Mouse (Mus musculus): ENCODE results near the gene Lrrc71.

The Lrrc71 gene

GRCm38 (mm10) chr3:87763683-87764289 lies 15.4 kb upstream of the Lrrc71 start:
- peak; percentile 64 to 68 for DNase-seq (ENCODE audit: low spot score in 2 of 2)

DNA sequence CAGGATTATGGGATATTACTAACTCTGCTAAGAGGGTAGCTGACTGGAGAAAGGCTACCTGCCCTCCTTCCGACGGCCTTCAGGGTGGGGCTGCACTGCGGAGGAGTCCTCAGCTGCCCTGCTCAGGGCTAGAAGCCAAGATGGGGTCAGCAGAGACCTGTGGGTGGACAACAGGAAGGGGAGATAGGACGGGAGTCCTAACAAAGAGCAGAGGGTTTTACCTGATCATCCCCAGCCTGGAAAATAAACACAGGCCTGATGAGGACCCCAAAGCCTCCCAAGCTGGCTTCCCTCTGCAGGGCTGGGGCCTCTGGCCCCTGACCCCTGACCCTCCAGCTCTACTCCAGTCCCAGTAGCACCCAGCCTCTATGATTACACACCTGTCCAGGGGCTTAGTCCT lies 14.8 kb upstream of the Lrrc71 start:
- no peak for DNase-seq (ENCODE audit: low spot score in 2 of 2)

DNA sequence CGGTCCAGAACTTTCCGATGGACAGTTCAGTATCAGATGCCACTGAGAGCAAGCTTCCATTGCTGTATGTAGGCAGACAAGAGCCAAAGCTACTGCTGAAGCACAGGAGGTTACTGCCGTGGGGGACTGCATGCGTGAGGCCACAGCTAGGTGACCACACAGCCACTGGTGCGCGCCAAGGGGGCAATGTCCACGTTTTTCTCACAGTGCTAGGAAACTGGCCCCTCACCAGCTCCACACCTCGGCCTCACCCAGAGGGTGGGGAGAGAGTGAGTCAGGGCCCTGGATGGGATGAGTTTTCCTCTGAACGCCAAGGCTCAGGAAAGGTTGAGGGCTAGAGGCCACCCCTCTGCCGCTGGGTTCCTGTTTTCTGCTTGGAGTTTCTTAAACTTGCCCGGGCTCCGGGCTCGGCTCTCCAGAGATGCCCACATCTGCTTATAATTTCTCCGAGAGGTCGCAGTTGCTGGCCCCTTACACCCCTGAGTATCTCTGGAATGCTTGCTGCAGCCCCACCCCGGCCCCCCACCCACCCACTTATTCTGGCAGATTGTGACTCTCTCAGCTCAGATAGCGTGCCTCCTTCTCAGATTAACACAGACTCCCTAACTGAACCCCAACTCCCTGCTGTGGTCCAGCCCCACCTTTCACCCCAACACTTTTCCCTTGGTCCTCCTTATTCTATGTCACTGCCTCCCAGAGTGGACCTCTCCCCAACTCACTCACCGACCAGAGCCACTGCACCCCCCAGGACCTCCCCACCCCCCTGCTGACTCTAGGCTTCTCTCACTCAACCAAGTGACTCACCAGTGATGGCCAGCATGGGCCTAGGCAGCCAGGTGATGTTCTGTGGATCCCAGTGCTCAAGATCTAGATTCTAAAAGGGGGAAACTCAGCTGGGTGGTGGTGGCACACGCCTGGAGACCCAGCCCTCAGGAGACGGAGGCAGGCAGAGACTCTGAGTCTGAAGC lies 13.3 kb upstream of the Lrrc71 start:
- no peak for DNase-seq (ENCODE audit: low spot score in 2 of 2)

GRCm38 (mm10) chr3:87758641-87759040 lies 10.2 kb upstream of the Lrrc71 start:
- DNase-seq (ENCODE audit: low spot score in 2 of 2), result no peak

- no peak for DNase-seq (ENCODE audit: low spot score in 2 of 2)
Measured at GRCm38 (mm10) chr3:87756488-87756887, 8.1 kb upstream of the Lrrc71 start.

DNA sequence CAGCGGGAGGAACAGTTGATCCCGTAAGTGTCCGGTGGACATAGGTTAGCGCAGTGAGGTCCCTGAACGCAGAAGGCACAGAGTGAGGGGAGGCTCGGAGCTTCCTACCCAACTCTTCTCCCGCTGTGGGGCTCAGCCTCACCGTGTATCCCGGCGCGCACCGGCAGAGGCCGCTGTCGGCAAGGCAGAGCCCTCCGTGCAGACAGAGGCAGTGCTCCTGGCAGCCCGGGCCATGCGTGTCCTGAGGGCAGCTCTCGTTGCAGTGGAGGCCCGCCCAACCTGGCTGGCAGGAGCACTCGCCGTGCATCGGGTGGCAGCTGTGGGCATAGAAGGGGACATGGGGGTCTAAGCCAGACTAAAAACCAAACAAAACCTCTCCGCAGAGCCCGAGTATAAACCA lies 7.5 kb upstream of the Lrrc71 start:
- DNase-seq (ENCODE audit: low spot score in 2 of 2), result peak; percentile 77 to 84

- DNase-seq (ENCODE audit: low spot score in 2 of 2), result no peak
Measured at GRCm38 (mm10) chr3:87753829-87754228, 5.4 kb upstream of the Lrrc71 start.

DNA sequence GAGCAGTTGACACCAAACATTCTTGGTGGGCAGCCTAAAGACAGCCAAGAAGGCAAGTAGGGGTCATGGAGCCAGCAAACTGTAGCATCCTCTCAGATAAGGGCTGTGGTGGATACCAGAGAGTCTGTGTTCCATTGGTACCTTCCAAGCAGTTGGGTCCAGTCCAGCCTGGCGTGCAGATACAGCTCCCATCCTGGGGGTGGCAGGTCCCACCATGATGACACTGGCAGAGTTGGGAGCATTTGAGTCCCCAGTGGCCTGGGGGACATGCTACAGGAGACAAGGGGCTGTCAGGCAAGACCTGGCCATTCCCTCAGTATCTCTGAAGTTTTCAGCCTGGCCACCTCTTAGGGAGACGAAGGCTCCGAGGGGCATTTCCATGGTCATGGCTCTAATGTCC lies 4.1 kb upstream of the Lrrc71 start:
- DNase-seq (ENCODE audit: low spot score in 2 of 2), result no peak

GRCm38 (mm10) chr3:87749977-87750376 lies 1.6 kb upstream of the Lrrc71 start:
- DNase-seq (ENCODE audit: low spot score in 2 of 2), result no peak

GRCm38 (mm10) chr3:87749036-87749435 lies 611 bp upstream of the Lrrc71 start:
- DNase-seq (ENCODE audit: low spot score in 2 of 2), result peak; percentile 33 to 46

DNA sequence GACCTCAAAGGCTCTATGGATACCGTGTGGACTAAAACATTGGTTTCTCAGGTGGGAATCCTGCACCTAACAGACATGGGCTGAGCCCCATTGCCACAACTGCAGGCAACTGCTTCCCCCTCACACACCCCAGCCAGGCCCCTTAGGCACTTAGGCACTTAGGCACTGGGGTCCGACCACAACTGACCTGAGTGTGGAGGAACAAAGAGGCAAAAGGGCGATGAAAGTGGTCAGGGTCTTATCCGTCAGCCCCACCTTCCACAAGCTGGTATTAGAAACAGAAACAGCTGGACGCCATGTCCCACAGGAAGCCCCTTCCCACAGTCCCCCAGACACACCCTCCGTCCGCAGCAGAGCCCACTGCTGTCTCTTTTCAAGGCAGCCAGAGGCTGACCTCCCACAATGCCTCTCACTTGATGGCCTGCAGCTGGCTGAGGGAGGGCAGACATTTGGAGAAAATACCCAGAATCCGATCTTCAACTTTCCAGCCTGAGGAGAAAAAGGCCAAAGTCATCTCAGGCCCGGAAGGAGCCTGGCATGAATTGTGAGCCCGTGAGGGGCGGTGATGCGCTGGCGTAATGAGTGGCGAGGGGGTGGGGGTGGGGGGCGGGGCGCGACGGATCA lies 3.3 kb downstream of the Lrrc71 start:
- DNase-seq (ENCODE audit: low spot score in 2 of 2), result no peak

- DNase-seq (ENCODE audit: low spot score in 2 of 2), result no peak
Measured at GRCm38 (mm10) chr3:87743927-87744326, 4.5 kb downstream of the Lrrc71 start.

DNA sequence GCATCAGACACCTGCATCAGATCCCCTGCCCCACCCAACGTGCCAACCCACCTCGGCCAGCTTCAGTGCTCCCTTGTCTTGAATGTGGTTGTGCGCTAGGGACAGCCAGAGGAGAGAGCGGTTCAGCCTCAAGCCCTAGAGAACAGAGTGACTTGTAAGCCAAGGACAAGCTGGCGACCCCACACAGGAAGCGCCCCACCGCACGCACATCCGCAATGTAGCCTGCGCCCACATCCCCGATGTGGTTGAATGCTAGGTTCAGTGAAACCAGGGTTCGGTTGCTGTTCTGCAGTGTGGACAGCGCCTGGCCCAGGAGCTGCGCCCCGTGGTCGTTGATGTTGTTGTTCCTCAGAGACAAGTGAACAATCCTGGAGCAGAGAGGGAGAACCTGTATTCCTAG lies 5.7 kb downstream of the Lrrc71 start:
- no peak for DNase-seq (ENCODE audit: low spot score in 2 of 2)

DNA sequence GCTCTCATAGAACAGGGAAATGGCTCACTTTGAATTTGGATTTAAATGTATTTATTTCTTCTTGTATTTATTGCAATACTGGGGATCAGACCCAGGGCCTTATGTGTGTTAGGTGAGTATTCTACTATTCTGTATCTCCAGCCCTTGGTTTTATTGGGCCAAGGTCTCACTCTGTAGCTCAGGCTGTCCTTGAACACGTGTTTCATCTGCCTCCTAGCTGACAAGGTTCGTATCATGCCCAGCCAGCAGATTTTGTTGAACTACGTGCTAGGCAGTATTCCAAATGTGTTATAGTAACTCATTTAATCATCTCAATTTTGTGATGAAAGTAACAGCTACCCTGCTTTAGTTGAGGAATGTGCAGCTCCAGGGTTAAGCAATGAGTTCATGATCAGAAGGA lies 6.4 kb downstream of the Lrrc71 start:
- no peak for DNase-seq (ENCODE audit: low spot score in 2 of 2)

- DNase-seq (ENCODE audit: low spot score in 2 of 2), result no peak
Measured at GRCm38 (mm10) chr3:87738906-87739305, 9.5 kb downstream of the Lrrc71 start.

GRCm38 (mm10) chr3:87735335-87735734 lies 13.1 kb downstream of the Lrrc71 start:
- no peak for DNase-seq (ENCODE audit: low spot score in 2 of 2)

- no peak for DNase-seq (ENCODE audit: low spot score in 2 of 2)
Measured at GRCm38 (mm10) chr3:87733984-87734761, 14.3 kb downstream of the Lrrc71 start.

GRCm38 (mm10) chr3:87733098-87733497 lies 15.3 kb downstream of the Lrrc71 start:
- no peak for DNase-seq (ENCODE audit: low spot score in 2 of 2)

DNA sequence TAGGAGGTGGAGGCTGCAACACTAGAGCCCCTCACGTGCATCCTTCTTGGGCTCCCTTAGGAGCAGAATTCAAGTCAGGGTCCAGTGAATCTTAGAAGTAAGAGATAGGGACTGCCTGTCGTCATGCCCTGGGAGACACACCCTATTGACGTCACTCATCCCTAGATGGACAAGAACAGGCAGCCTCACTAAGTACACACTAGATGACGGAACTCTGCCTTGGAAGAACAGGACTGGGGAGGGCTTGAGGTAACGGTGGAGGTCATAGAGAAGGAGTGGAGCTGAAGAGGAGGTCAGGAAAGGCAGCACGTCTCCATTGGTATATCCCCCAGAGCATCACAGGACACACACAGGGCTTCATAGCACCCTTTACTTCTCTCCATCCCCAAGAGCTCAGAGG lies 19.7 kb downstream of the Lrrc71 start:
- no peak for DNase-seq (ENCODE audit: low spot score in 2 of 2)

GRCm38 (mm10) chr3:87726191-87726590 lies 22.2 kb downstream of the Lrrc71 start:
- DNase-seq (ENCODE audit: low spot score in 2 of 2), result no peak

DNA sequence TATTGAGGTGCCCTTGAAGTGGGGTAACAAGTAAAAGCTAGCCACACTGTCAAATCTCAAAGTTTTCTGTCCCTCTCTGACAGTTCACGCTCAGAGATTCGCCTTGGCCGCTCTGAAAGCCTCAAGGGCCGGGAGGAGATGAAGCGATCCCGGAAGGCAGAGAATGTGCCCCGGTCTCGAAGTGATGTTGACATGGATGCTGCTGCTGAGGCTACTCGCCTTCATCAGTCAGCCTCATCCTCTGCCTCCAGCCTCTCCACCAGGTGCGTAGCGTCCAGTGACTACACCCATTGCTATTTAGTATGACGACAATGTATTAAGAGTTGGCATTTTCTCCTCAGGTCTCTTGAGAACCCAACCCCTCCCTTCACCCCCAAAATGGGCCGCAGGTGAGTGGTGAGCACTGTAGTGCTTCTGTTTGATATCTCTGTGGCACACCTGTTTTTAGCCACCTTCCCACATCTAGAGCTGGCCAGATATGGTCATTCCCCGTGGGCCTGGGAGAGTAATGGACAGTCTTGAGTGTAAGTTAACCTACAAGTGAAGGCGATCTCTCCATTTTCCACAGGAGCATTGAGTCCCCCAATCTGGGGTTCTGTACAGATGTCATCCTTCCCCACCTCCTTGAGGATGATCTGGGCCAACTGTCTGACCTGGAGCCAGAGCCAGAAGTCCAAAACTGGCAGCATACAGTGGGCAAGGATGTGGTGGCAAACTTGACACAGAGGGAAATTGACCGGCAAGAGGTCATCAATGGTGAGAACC lies 22.8 kb downstream of the Lrrc71 start:
- no peak for DNase-seq (ENCODE audit: low spot score in 2 of 2)

All from frontal cortex, postnatal 25 days (tissue).